Mouse (Mus musculus): ENCODE data around the gene Olfr1014. TPM values are rescaled to one million over a fixed set of nuclear protein-coding genes. Genes with fewer than 3 reads are reported as not detected.

Gene Olfr1014
- not detected in 2 replicates for polyA plus RNA-seq (2012; rRNA removed)

DNA sequence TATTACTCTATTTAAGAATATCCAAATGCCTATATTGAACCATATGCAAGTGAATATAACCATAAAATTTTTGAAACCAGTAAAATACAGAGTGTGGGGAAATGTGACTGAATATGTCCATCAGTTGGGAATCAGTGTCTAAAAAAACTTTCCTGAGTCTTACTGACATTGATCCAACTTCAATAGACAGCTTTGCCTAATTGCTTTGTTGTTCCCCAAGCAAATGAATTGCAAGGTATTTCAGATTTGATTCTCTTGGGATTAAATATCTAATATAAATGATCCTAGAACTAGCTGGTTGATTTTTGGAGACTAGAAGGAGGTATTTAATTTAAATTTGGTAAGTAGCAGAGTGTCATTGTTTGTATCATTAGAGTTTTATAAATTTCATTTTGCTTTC lies at the start of gene Olfr1014:
Gene Olfr1014 (plus strand): TSS at position 301 of the 400 bp plus-strand sequence.

DNA sequence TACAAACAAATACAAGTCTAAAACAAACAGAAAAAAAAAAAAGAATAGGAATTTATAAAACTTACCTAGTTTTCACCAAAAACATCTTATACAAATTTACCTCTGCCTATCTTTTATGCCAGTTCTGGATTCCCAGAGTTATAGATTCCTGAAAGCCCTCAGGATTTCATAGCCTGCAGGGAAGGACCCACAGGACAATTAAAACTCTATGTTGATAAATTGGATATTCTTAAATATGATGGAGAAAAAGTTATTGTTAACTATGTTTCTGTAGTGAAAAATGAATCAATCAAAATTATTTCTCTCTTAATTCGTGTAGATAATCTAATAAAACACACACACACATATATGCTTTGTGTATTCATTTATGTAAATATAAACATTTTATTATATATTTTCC lies 9.8 kb upstream of the Olfr1014 start, which contains the start of gene Olfr1012:
Gene Olfr1012 (minus strand): TSS at position 101 of the 400 bp plus-strand sequence.

DNA sequence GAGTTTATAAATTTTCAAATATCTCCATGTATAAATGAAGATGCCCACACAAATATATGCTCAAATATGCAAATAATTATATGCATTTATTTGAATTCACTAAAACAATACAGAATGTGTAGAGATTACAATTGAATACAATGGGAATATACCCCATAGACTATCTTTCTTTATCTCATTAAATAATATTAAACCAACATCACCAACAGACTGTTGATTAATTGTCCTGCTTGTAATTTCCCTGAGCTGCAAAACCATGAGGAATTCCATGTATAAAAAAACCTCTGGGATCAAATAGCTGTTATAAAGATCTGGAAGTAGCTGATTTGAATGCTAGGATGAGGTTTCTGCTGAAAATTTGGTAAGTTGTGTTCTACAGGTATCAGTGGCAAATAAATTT lies 5.7 kb upstream of the Olfr1014 start, which contains the start of gene Olfr1013:
Gene Olfr1013 (plus strand): TSS at position 301 of the 400 bp plus-strand sequence.

DNA sequence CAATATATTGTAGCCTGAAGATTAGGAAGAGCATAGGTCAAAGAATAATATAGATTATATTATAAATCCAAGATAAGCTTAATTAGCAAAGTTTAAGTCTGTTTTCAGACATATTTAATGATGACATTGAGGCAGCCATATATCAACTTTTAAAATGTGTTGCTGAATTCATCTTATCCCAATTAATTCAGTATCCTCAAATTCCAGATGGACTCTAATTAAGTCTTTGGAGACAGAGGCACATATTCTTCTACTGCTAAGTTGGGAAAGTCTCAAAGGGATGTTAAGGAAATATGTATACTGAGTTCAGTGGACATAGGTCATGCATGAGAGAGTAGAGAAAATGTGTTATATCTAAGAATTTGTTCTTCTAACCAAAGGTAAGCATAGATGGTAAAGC lies 9.2 kb downstream of the Olfr1014 start, which contains the start of gene Olfr1015:
Gene Olfr1015 (plus strand): TSS at position 301 of the 400 bp plus-strand sequence.

DNA sequence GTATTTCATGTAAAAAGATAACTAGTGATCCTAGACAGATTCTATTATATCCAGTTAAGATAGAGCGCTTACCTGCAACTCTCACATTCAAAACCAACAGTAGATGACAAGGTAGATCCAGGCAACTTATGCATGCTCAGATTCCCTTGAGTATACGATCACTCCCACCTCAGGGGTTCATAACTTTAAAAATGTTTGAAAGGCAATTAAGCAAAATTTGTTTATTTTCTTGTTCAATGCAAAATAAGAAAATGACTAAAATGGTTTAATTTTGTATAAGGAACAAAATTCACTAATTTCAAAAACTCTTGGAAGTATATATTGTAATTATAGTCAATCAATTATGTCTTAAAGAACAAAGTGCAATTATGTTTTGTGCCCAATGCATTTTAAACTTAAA lies 29.9 kb downstream of the Olfr1014 start, which contains the start of gene Olfr1016:
Gene Olfr1016 (minus strand): TSS at position 101 of the 400 bp plus-strand sequence.

DNA sequence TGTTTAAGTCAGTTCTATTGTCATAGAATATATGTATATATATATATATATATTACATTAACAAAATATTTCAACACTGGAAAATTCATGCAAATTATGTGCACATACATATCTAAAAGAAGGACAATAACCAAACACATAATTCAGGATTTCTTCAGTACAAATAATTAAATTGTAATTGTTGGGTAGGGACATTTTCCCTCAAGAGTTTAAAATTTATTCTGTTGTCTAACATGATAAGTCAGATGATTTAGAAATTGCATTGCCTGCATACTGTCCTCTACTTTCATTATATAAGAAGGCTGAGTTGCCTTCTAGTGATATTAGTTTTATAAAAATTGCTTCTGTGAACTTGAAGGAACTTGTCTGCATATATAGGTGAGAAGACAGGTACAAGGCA lies 45.7 kb downstream of the Olfr1014 start, which contains the start of gene Olfr1018:
Gene Olfr1018 (plus strand): TSS at position 301 of the 400 bp plus-strand sequence.

Other genes starting within 250 kb of the Olfr1014 start
- gene Olfr996, start 193.5 kb upstream of the Olfr1014 start, polyA plus RNA-seq (2012; rRNA removed): not detected in 2 replicates
- gene Olfr998, start 183.8 kb upstream of the Olfr1014 start, polyA plus RNA-seq (2012; rRNA removed): not detected in 2 replicates
- gene Olfr1000, start 160.8 kb upstream of the Olfr1014 start, polyA plus RNA-seq (2012; rRNA removed): not detected in 2 replicates
- gene Olfr1002, start 122.0 kb upstream of the Olfr1014 start, polyA plus RNA-seq (2012; rRNA removed): not detected in 2 replicates
- not detected in 2 replicates for gene Olfr154, start 108.3 kb upstream of the Olfr1014 start, polyA plus RNA-seq (2012; rRNA removed)
- gene Olfr1006, start 93.9 kb upstream of the Olfr1014 start, polyA plus RNA-seq (2012; rRNA removed): not detected in 2 replicates
- not detected in 2 replicates for gene Olfr1008, start 83.3 kb upstream of the Olfr1014 start, polyA plus RNA-seq (2012; rRNA removed)
- gene Olfr1009, start 57.3 kb upstream of the Olfr1014 start, polyA plus RNA-seq (2012; rRNA removed): not detected in 2 replicates
- not detected in 2 replicates for gene Olfr1012, start 9.9 kb upstream of the Olfr1014 start, polyA plus RNA-seq (2012; rRNA removed)
- not detected in 2 replicates for gene Olfr1013, start 5.6 kb upstream of the Olfr1014 start, polyA plus RNA-seq (2012; rRNA removed)
- gene Olfr1015, start 9.3 kb downstream of the Olfr1014 start, polyA plus RNA-seq (2012; rRNA removed): not detected in 2 replicates
- gene Olfr1016, start 29.8 kb downstream of the Olfr1014 start, polyA plus RNA-seq (2012; rRNA removed): not detected in 2 replicates
- gene Olfr1018, start 45.8 kb downstream of the Olfr1014 start, polyA plus RNA-seq (2012; rRNA removed): not detected in 2 replicates
- gene Olfr1019, start 72.8 kb downstream of the Olfr1014 start, polyA plus RNA-seq (2012; rRNA removed): not detected in 2 replicates
- not detected in 2 replicates for gene Olfr1020, start 74.3 kb downstream of the Olfr1014 start, polyA plus RNA-seq (2012; rRNA removed)
- not detected in 2 replicates for gene Olfr1022, start 95.9 kb downstream of the Olfr1014 start, polyA plus RNA-seq (2012; rRNA removed)
- not detected in 2 replicates for gene Olfr1023, start 112.9 kb downstream of the Olfr1014 start, polyA plus RNA-seq (2012; rRNA removed)
- gene Olfr1024, start 132.3 kb downstream of the Olfr1014 start, polyA plus RNA-seq (2012; rRNA removed): not detected in 2 replicates
- gene Olfr1025-ps1, start 142.5 kb downstream of the Olfr1014 start, polyA plus RNA-seq (2012; rRNA removed): not detected in 2 replicates
- gene Olfr1026, start 148.8 kb downstream of the Olfr1014 start, polyA plus RNA-seq (2012; rRNA removed): not detected in 2 replicates
- gene Olfr1028, start 177.7 kb downstream of the Olfr1014 start, polyA plus RNA-seq (2012; rRNA removed): not detected in 2 replicates
- gene Olfr1029, start 201.2 kb downstream of the Olfr1014 start, polyA plus RNA-seq (2012; rRNA removed): not detected in 2 replicates
- gene Olfr1030, start 206.6 kb downstream of the Olfr1014 start, polyA plus RNA-seq (2012; rRNA removed): not detected in 2 replicates
- gene Olfr1031, start 217.6 kb downstream of the Olfr1014 start, polyA plus RNA-seq (2012; rRNA removed): not detected in 2 replicates
- not detected in 2 replicates for gene Olfr1032, start 232.8 kb downstream of the Olfr1014 start, polyA plus RNA-seq (2012; rRNA removed)
- gene Olfr1033, start 247.9 kb downstream of the Olfr1014 start, polyA plus RNA-seq (2012; rRNA removed): 3.3 and 3.4 TPM in 2 replicates